In genomic region chr7:100073959-100074358, GRCm38 (mm10) we compare ENCODE assay signal across 9 mouse cellular contexts. TPM values are rescaled to one million over a fixed set of nuclear protein-coding genes. Genes with fewer than 3 reads are reported as not detected.
DNase-seq lines count a peak whose midpoint lies in the region.
"Had no signal": no experiment of that assay in that cellular context is flagged by ENCODE, and none has a peak within 500 bp of the region (broad histone marks: within the 10 kb centered on the region; RNA-seq: fewer than 3 reads in every experiment).

No protein-coding gene starts in this region.

- DNase-seq in cerebellum, postnatal 10 days, result peak; percentile 55 to 68
- no peak for DNase-seq in cerebellum, adult 18-20 months
- peak; percentile 32 to 60 for DNase-seq in layer of hippocampus, postnatal 10 days (ENCODE audit: low spot score in 2 of 2)
- DNase-seq in layer of hippocampus, adult 11-12 months (ENCODE audit: low spot score), result no peak
- peak; percentile 27 for DNase-seq in heart, postnatal 25 days (ENCODE audit: low spot score)
- DNase-seq in lung, postnatal 36 days, result peak; percentile 20
- no peak for DNase-seq in adrenal gland, postnatal 4 days (ENCODE audit: low spot score in 2 of 2)
- DNase-seq in cerebellum, adult 9-10 months, result no peak
- DNase-seq: adrenal gland, adult 2 months had no signal

- intact Hi-C loops in heart, postnatal 25 days (cut with DNase I), result no loop called here

RNA-seq across cellular contexts. Expression of gene Pold3, which starts 47.4 kb away (rescaled TPM):
- total RNA-seq in layer of hippocampus, postnatal 10 days (2021), result 10 to 100 TPM; 28.9 to 30.0 TPM
- 1 to 10 TPM; 9.4 to 9.8 TPM for total RNA-seq in heart, postnatal 25 days (2021)
- 10 to 100 TPM; 45.8 to 48.8 TPM for total RNA-seq in adrenal gland, postnatal 4 days (2021)

Comparison
In these comparisons a context has a peak if more than half of its experiments do, and no peak if none do; other contexts are left out.
1. DNase-seq: peak in cerebellum, postnatal 10 days (2 of 2), layer of hippocampus, postnatal 10 days (2 of 2), heart, postnatal 25 days (single experiment) and lung, postnatal 36 days (single experiment); none in cerebellum, adult 18-20 months (0 of 2), layer of hippocampus, adult 11-12 months (single experiment), adrenal gland, postnatal 4 days (0 of 2) and cerebellum, adult 9-10 months (single experiment).